Mouse (Mus musculus) hindbrain, embryonic 11.5 days (tissue): Measurements from ENCODE around the gene Zfp827. TPM values are rescaled to one million over a fixed set of nuclear protein-coding genes. Genes with fewer than 3 reads are reported as not detected.

Experiments
- ATAC-seq: fragments of 200-750 bp; cut with Nextera tagmentation; 2 replicates; pipeline ENCODE4 v1.8.0; 2017; ENCODE audit warnings: mild to moderate bottlenecking, moderate TSS enrichment, moderate library complexity; ENCODE audit not compliant: low FRiP score
- DNase-seq: peaks from one replicate; pipeline ENCODE4 v3.0.0-alpha.2; 2015; ENCODE audit warnings: low spot score
- H3K27ac ChIP-seq: fragments of 300-500 bp; sonication (generic); 2 replicates; pipeline ENCODE4 v1.5.1; 2014; ENCODE audit warnings: mild to moderate bottlenecking, low read depth, low read length
- H3K27me3 ChIP-seq: fragments of 300-500 bp; sonication (generic); 2 replicates; pipeline ENCODE4 v1.6.1; 2014; ENCODE audit warnings: mild to moderate bottlenecking, low read length, moderate library complexity, mixed read lengths; ENCODE audit not compliant: control insufficient read depth, insufficient read depth
- H3K36me3 ChIP-seq: fragments of 300-500 bp; sonication (generic); 2 replicates; pipeline ENCODE4 v1.6.1; 2014; ENCODE audit warnings: mild to moderate bottlenecking, low read length, moderate library complexity, mixed read lengths; ENCODE audit not compliant: control insufficient read depth, insufficient read depth
- H3K4me1 ChIP-seq: fragments of 300-500 bp; sonication (generic); replicated peaks from 2 replicates; pipeline ENCODE4 v1.6.1; 2014; ENCODE audit warnings: low read length, mixed read lengths; ENCODE audit not compliant: control insufficient read depth, insufficient read depth
- H3K4me2 ChIP-seq: fragments of 300-500 bp; sonication (generic); replicated peaks from 2 replicates; pipeline ENCODE4 v1.6.1; 2014; ENCODE audit warnings: mild to moderate bottlenecking, low read depth, low read length
- H3K4me3 ChIP-seq: fragments of 300-500 bp; sonication (generic); 2 replicates; pipeline ENCODE4 v1.5.1; 2014; ENCODE audit warnings: low read depth, low read length
- H3K9ac ChIP-seq: fragments of 300-500 bp; sonication (generic); 2 replicates; pipeline ENCODE4 v1.6.1; 2014; ENCODE audit warnings: low read depth, low read length
- H3K9me3 ChIP-seq: fragments of 300-500 bp; sonication (generic); 2 replicates; pipeline ENCODE4 v1.6.1; 2016; ENCODE audit warnings: low read length; ENCODE audit not compliant: control insufficient read depth
- WGBS: fragments of 180-500 bp; shearing (Covaris S2); extraction: QIAGEN DNeasy Blood & Tissue Kit; methylation state at CpG from one replicate; pipeline ENCODE4 v1.1.7; 2014; 5-methylcytosine and 5-hydroxymethylcytosine counted together
- polyA plus RNA-seq: library from polyadenylated mRNA; unstranded; fragments of >200 nt; fragmentation: Nextera tagmentation; extraction: Ambion mirVana; gene quantifications from 2 replicates; pipeline ENCODE4 v1.2.1, GENCODE M21; 2014

Gene Zfp827
- polyA plus RNA-seq, 1 experiment from 2014 or later, result 12.7 TPM

DNA sequence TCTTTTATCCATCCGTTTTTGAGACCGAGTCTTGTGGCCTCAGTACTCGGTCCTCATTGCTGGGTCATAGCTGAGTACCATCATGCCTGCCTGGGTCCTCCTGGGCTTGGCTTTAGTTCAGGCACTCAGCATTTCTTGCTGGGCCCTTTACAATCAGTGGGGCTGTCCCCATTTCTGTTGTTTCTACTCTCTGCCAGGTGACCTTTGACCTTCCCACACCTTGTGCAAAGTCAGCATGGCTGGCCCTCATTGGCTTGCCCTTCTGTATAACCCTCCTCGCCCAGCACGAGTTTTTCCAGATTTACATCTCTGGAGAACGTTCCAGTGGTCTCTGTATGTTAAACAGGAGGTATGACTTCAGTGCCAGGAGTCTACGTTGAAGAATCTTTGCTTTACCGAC lies 83.2 kb downstream of the Zfp827 start:
- H3K4me2 ChIP-seq, result no peak overlapping the region
- 89% methylated on average over 8 of the region's 8 CpGs for WGBS
- no peaks in the 10 kb centered on the region for H3K36me3 ChIP-seq
- H3K9me3 ChIP-seq, result no peaks in the 10 kb centered on the region
- no peak overlapping the region for H3K4me3 ChIP-seq
- no peak for ATAC-seq
- H3K9ac ChIP-seq, result no peak overlapping the region
- no peaks in the 10 kb centered on the region for H3K27me3 ChIP-seq
- H3K27ac ChIP-seq, result no peak overlapping the region
- DNase-seq, result no peak
- no peaks in the 10 kb centered on the region for H3K4me1 ChIP-seq

- Histone ChIP-seq H3K36me3 (no peaks in the 10 kb centered on the region), H3K9me3 (no peaks in the 10 kb centered on the region), H3K9ac (no peak overlapping the region), H3K4me2 (no peak overlapping the region), H3K27me3 (no peaks in the 10 kb centered on the region), H3K4me3 (no peak overlapping the region), H3K4me1 (no peaks in the 10 kb centered on the region), H3K27ac (no peak overlapping the region)
- no peak for ATAC-seq
- no peak for DNase-seq
- 97% methylated on average over 18 of the region's 18 CpGs for WGBS
These were observed 84.2 kb downstream of the Zfp827 start for GRCm38 (mm10) chr8:79112480-79112879.

GRCm38 (mm10) chr8:79113533-79113932 lies 85.3 kb downstream of the Zfp827 start:
- ATAC-seq, result no peak
- H3K27me3 ChIP-seq, result no peaks in the 10 kb centered on the region
- H3K4me2 ChIP-seq, result no peak overlapping the region
- DNase-seq, result no peak
- no peaks in the 10 kb centered on the region for H3K9me3 ChIP-seq
- no peaks in the 10 kb centered on the region for H3K36me3 ChIP-seq
- H3K4me1 ChIP-seq, result no peaks in the 10 kb centered on the region
- WGBS, result 88% methylated on average over 9 of the region's 9 CpGs
- no peak overlapping the region for H3K27ac ChIP-seq
- H3K9ac ChIP-seq, result no peak overlapping the region
- H3K4me3 ChIP-seq, result no peak overlapping the region

DNA sequence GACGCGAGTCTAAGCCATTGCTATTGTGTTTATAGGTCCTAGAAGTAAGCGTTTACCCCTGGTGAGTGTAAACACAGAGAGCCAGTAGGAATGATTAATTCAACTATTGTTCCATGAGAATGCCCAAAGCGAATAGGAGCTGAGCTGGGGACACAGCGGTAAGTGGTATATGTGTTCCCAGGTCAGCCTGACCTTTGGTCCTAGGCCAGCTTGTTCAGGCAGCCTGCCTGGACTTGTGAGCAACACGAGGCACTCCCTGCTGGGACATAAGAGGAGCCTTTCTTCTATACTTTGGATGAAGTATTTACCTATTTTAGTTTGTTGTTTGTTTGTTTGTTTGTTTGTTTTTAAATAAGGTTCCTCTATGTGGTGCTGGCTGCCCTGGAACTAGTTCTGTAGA lies 86.3 kb downstream of the Zfp827 start:
- 62% methylated on average over 6 of the region's 6 CpGs for WGBS
- ATAC-seq, result no peak

DNA sequence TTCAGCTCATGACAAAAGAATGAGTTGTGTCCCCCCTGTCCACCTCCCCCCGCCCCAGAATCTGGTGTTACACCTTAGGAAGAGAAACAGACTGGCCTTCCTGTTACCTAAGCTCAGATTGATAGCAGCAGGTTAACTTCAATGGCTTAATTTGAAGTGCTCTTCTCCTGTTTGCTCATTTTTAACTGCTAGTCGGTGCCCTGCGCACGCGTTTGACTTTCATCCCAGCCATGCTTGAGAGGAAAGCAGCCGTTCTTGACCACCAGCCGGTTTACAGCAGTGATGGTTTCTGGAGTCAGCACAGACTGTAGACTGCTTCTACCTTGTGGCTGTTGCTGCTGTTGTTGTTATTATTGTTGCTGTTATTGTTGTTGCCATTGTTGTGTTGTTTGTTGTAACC lies 88.2 kb downstream of the Zfp827 start:
- H3K4me1 ChIP-seq, result no peaks in the 10 kb centered on the region
- H3K4me3 ChIP-seq, result no peak overlapping the region
- H3K27ac ChIP-seq, result no peak overlapping the region
- no peaks in the 10 kb centered on the region for H3K36me3 ChIP-seq
- WGBS, result 89% methylated on average over 7 of the region's 7 CpGs
- H3K9me3 ChIP-seq, result no peaks in the 10 kb centered on the region
- no peak overlapping the region for H3K9ac ChIP-seq
- no peak for ATAC-seq
- no peak for DNase-seq
- no peak overlapping the region for H3K4me2 ChIP-seq
- H3K27me3 ChIP-seq, result no peaks in the 10 kb centered on the region

More for the DNA sequence above, 86.3 kb downstream of the Zfp827 start:
- no peaks in the 10 kb centered on the region for H3K36me3 ChIP-seq
- no peak overlapping the region for H3K27ac ChIP-seq
- no peaks in the 10 kb centered on the region for H3K4me1 ChIP-seq
- DNase-seq, result no peak
- H3K27me3 ChIP-seq, result no peaks in the 10 kb centered on the region
- H3K9ac ChIP-seq, result no peak overlapping the region
- no peak overlapping the region for H3K4me2 ChIP-seq
- H3K9me3 ChIP-seq, result no peaks in the 10 kb centered on the region
- no peak overlapping the region for H3K4me3 ChIP-seq

- Histone ChIP-seq H3K36me3 (no peaks in the 10 kb centered on the region), H3K9ac (no peak overlapping the region), H3K27ac (no peak overlapping the region), H3K4me1 (no peaks in the 10 kb centered on the region), H3K9me3 (no peaks in the 10 kb centered on the region), H3K4me2 (no peak overlapping the region), H3K27me3 (no peaks in the 10 kb centered on the region), H3K4me3 (no peak overlapping the region)
- DNase-seq (no peak), ATAC-seq (no peak)
- 96% methylated on average over 7 of the region's 7 CpGs for WGBS
These were observed 89.5 kb downstream of the Zfp827 start for GRCm38 (mm10) chr8:79117711-79118110.

- DNase-seq (no peak), ATAC-seq (no peak)
- Histone ChIP-seq H3K4me2 (no peak overlapping the region), H3K4me3 (no peak overlapping the region), H3K27ac (no peak overlapping the region), H3K9ac (no peak overlapping the region), H3K27me3 (no peaks in the 10 kb centered on the region), H3K36me3 (no peaks in the 10 kb centered on the region), H3K9me3 (no peaks in the 10 kb centered on the region), H3K4me1 (no peaks in the 10 kb centered on the region)
- 71% methylated on average over 1 of the region's 1 CpGs for WGBS
These were observed 93.4 kb downstream of the Zfp827 start for GRCm38 (mm10) chr8:79121614-79122013.

DNA sequence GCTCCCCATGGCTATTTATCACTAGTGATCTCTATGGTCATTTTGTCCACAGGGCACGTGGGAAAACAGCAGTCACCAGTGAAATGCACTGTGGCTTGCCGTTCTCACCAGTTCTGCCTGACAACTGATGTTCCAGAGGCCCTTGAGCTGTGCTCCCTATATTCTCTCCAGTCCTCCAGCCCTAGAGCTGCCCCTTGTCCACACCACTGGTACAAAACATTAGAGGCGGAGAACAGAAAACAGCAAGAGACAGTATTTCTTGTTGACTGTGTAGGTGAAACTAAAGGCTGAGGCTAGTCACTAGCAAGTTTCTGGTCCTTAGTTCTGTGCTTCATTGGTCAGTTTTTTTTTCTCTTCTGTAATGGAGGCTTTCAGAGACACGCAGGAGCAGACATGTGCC lies 96.0 kb downstream of the Zfp827 start:
- H3K27me3 ChIP-seq, result no peaks in the 10 kb centered on the region
- ATAC-seq, result no peak
- H3K4me2 ChIP-seq, result no peak overlapping the region
- no peak overlapping the region for H3K4me3 ChIP-seq
- no peak overlapping the region for H3K27ac ChIP-seq
- 83% methylated on average over 4 of the region's 4 CpGs for WGBS
- H3K4me1 ChIP-seq, result no peaks in the 10 kb centered on the region
- DNase-seq, result no peak
- H3K9me3 ChIP-seq, result no peaks in the 10 kb centered on the region
- no peak overlapping the region for H3K9ac ChIP-seq
- H3K36me3 ChIP-seq, result no peaks in the 10 kb centered on the region

DNA sequence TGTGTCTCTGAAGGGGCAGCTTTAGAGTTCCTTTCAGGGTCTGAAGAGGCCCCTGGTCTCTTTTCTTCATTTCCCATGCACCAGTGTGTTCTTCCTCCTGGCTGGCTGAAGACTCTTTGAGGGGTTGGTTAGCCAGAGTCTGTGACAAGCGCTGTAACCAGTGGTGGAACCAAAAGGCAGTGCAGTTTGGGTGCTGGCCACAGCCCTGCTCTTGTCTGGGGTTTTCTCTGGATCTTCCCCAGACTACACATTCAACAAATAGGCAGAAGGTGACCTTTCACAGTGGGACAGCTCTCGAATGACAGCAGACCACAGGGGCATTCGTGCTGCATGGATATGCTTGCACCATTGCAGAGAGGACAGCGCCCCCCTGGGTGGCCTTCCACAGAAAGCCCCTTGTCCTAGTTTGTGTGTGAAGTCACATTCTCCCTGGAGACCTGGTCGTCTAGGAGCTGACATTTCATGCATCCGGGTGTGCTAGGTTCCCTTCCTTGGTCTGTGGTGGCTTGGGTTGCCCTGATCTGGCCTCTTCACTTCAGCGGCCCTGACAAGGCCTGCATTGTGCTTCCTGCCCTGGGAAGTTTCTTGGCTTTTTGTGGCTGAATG lies 99.1 kb downstream of the Zfp827 start:
- DNase-seq (peak; percentile 19), ATAC-seq (0 out of 2 replicates have a peak, but pooled peaks have one; percentile 27)
- Histone ChIP-seq H3K4me1 (no peaks in the 10 kb centered on the region), H3K27ac (no peak overlapping the region), H3K4me2 (no peak overlapping the region), H3K9ac (no peak overlapping the region), H3K36me3 (peaks cover 4% of the 10 kb centered on the region; the same call in 1 of the 2 replicates), H3K9me3 (no peaks in the 10 kb centered on the region), H3K27me3 (no peaks in the 10 kb centered on the region), H3K4me3 (no peak overlapping the region)
- WGBS, result 57% methylated on average over 7 of the region's 7 CpGs
